Mouse (Mus musculus): ENCODE measurements around the gene Specc1. TPM values are rescaled to one million over a fixed set of nuclear protein-coding genes. Genes with fewer than 3 reads are reported as not detected.
A peak's percentile ranks its signal among the peaks of the same experiment; 100 is the strongest.

The Specc1 gene
- total RNA-seq, 1 experiment from 2014 or later = 19.6 TPM

- peak; percentile 73 for DNase-seq
Measured at GRCm38 (mm10) chr11:62248401-62249244, 292.1 kb downstream of the Specc1 start, which contains the start of gene Adora2b. Adora2b (plus strand) TSS chr11:62248984.

- peak; percentile 36 for DNase-seq
Measured at GRCm38 (mm10) chr11:62249266-62250037, 292.9 kb downstream of the Specc1 start.

- DNase-seq = no peak
Measured at GRCm38 (mm10) chr11:62251047-62251446, 294.5 kb downstream of the Specc1 start.

DNA sequence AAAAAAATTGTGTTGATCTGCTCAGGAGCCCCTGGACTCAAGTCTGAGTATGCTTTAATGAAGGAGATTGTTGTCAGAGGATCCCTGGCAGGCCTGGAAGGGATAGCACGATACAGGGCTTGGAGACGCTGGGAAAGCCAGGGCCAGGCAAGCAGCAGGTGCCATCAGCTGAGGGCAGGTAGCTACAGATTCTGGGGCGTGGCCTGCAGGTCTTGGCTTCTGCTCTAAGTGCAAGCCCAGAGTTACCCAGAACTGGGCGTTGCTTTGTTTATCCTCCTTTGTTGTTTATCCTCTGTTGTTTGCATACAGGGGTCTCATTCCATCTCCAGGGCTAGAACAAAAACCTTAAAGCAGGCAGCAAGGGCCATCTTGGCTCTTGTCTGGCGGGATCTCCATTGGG lies 296.8 kb downstream of the Specc1 start:
- DNase-seq = no peak

GRCm38 (mm10) chr11:62259214-62259613 lies 302.7 kb downstream of the Specc1 start:
- DNase-seq = no peak

DNA sequence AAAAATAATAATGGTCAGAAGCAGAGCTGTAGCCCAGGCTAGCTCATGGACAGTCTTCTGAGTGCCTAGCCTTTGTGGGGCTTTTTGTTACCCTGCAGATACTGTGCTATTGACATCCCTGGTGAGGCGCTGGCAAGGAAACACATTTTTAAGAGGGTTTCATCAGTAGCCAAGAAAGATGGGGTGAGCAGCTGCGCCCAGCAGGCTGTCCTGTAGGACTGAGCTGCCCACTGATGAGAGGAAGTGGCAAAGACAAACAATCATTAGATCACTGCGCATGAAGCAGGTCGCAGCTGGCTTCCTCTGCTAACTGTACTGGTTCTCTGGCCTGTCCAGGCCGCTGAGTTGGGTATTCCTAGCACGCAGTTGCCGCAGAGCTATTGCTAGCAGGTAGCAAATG lies 307.0 kb downstream of the Specc1 start:
- no peak for DNase-seq

GRCm38 (mm10) chr11:62264018-62264417 lies 307.5 kb downstream of the Specc1 start:
- DNase-seq = no peak

GRCm38 (mm10) chr11:62265642-62266041 lies 309.1 kb downstream of the Specc1 start:
- no peak for DNase-seq

GRCm38 (mm10) chr11:62266466-62267214 lies 310.1 kb downstream of the Specc1 start:
- DNase-seq = no peak

DNA sequence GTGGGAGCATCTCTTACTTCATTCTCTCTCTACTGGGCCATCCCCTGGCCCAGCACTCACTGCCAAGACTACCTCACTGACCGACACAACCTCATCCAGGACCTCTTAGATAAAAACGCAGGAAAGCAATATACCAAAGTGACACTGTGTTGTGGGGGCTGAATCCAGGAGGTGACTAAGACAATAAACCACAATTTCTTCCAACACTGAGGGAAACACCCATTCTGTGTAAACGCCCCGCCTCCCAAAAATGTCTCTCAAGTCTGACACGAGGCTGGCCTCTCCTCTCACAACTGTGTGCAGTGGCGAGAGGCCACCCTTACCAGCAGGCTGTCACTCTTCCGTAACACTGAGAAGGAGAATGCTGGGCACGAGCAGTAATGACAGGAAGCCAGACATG lies 311.8 kb downstream of the Specc1 start:
- DNase-seq = no peak

- no peak for DNase-seq
Measured at GRCm38 (mm10) chr11:62269097-62269496, 312.5 kb downstream of the Specc1 start.

- DNase-seq = no peak
Measured at GRCm38 (mm10) chr11:62270851-62271250, 314.3 kb downstream of the Specc1 start.

Other genes with a start within 250 kb of the Specc1 start
- gene Slc5a10, start 235.9 kb upstream of the Specc1 start, total RNA-seq (2021) = not detected in 2 replicates
- gene Prpsap2, start 194.7 kb upstream of the Specc1 start, total RNA-seq (2021) = 25.9 and 27.9 TPM in 2 replicates
- 39.1 and 40.8 TPM in 2 replicates for gene Ulk2, start 101.7 kb upstream of the Specc1 start, total RNA-seq (2021)
- gene Akap10, start 26.5 kb upstream of the Specc1 start, total RNA-seq (2021) = 23.7 and 27.1 TPM in 2 replicates

All from adrenal gland, postnatal 14 days (tissue).